Mouse (Mus musculus) intestine, embryonic 15.5 days (tissue): ENCODE data around the gene Olfr382. TPM values are rescaled to one million over a fixed set of nuclear protein-coding genes. Genes with fewer than 3 reads are reported as not detected.
"Not testable (repeated sequence)": the region's sequence is repeated elsewhere in the genome, so short reads cannot be mapped to it uniquely, and the experiment has no call there.

Source experiments
- ATAC-seq: fragments of 200-750 bp; cut with Nextera tagmentation; 2 replicates; pipeline ENCODE4 v1.8.0; 2017; ENCODE audit warnings: moderate TSS enrichment, moderate library complexity
- H3K27ac ChIP-seq: fragments of 300-500 bp; sonication (generic); 2 replicates; pipeline ENCODE4 v1.5.1; 2015; ENCODE audit warnings: mild to moderate bottlenecking, inconsistent platforms
- H3K27me3 ChIP-seq: fragments of 300-500 bp; sonication (generic); replicated peaks from 2 replicates; pipeline ENCODE4 v1.6.1; 2015; ENCODE audit warnings: inconsistent platforms
- H3K36me3 ChIP-seq: fragments of 300-500 bp; sonication (generic); 2 replicates; pipeline ENCODE4 v1.6.1; 2015; ENCODE audit warnings: inconsistent platforms
- H3K4me1 ChIP-seq: fragments of 300-500 bp; sonication (generic); replicated peaks from 2 replicates; pipeline ENCODE4 v1.6.1; 2015; ENCODE audit warnings: inconsistent platforms
- H3K4me2 ChIP-seq: fragments of 300-500 bp; sonication (generic); replicated peaks from 2 replicates; pipeline ENCODE4 v1.6.1; 2015; ENCODE audit warnings: mild to moderate bottlenecking, inconsistent platforms
- H3K4me3 ChIP-seq: fragments of 300-500 bp; sonication (generic); replicated peaks from 2 replicates; pipeline ENCODE4 v1.5.1; 2015; ENCODE audit warnings: inconsistent platforms
- H3K9ac ChIP-seq: fragments of 300-500 bp; sonication (generic); 2 replicates; pipeline ENCODE4 v1.6.1; 2015; ENCODE audit warnings: inconsistent platforms
- H3K9me3 ChIP-seq: fragments of 300-500 bp; sonication (generic); 2 replicates; pipeline ENCODE4 v1.6.1; 2016; ENCODE audit warnings: inconsistent platforms
- WGBS: fragments of 180-500 bp; shearing (Covaris S2); methylation state at CpG from one replicate; pipeline ENCODE4 v1.1.7; 2015; 5-methylcytosine and 5-hydroxymethylcytosine counted together
- polyA plus RNA-seq: library from polyadenylated mRNA; unstranded; fragments of >200 nt; fragmentation: Nextera tagmentation; extraction: Ambion mirVana; gene quantifications from 2 replicates; pipeline ENCODE4 v1.2.1, GENCODE M21; 2015

The Olfr382 gene
- polyA plus RNA-seq = not detected in 2 replicates

DNA sequence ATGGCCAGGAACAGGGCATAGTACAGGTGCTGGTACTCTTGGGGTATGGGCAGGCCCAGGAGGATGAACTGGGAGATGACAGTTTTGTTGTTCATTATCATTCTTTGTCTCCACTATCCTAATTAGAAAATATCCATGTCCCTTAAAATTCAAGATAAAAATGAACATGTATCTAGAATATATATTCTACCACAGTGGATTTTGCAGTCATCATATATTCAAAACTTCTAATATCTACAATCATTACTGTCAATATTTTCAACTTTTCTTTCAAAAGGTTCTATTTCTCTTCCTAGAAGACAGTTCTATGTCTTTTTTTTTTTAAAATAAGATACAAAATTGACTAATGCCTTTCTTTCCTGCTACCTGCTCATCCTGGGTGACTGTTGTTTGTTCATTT, at the start of gene Olfr382:
TSS of gene Olfr382 (minus strand) at position 101 of the 400 bp plus-strand sequence.
- Histone ChIP-seq H3K4me3 (no peak within 1 kb of the TSS), H3K27ac (no peak within 1 kb of the TSS), H3K4me2 (no peak within 1 kb of the TSS), H3K27me3 (no peaks in the 10 kb centered on the region), H3K36me3 (no peaks in the 10 kb centered on the region), H3K9me3 (no peaks in the 10 kb centered on the region), H3K9ac (no peak within 1 kb of the TSS), H3K4me1 (no peaks in the 10 kb centered on the region)
- no peak for ATAC-seq

DNA sequence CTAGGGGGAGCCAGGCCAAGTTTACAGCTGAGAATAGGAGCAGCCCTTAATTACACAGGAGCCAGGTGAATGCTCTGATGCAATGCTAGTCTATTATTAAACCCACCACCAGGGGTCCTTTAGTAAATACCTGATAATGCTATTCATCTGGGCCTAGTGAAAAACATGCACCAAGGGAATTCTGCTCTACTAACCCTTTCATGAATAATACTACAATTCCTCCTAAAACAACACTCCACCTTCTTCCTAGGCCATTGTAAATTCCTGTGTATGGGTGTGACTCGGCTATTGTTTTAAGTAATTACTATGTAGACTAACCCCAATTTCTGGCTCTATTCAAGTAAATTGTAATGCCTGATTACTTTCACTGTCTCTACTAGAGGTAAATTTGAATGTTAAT, 12.0 kb upstream of the Olfr382 start:
- not testable (repeated sequence) for H3K9ac ChIP-seq, H3K27me3 ChIP-seq, H3K27ac ChIP-seq, ATAC-seq, H3K4me2 ChIP-seq, H3K9me3 ChIP-seq, H3K36me3 ChIP-seq, H3K4me3 ChIP-seq, H3K4me1 ChIP-seq
- 78% methylated on average over 1 of the region's 1 CpGs for WGBS

DNA sequence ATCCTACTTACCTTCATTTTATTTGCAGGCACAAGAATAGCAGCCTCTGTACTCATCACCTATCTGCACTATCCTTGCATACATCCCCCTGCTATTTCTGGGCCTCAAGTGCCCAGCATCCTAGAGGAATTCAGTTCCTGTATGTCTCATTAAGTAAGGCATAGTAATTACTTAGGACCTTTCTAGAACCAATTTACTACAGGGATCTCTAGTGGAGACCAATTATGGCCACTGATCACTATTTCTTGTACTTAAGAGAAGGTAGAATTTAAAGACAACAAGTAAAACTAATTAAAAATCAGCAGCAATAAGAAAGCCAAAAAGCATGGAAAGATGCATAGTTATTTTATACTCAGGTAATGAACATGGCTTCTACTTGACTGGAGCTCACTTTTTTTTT, 25.5 kb downstream of the Olfr382 start, which contains the start of gene Olfr381:
TSS of gene Olfr381 (minus strand) at position 101 of the 400 bp plus-strand sequence.
- Histone ChIP-seq H3K4me3 (no peak within 1 kb of the TSS), H3K9ac (no peak within 1 kb of the TSS), H3K27ac (no peak within 1 kb of the TSS), H3K36me3 (no peaks in the 10 kb centered on the region), H3K9me3 (no peaks in the 10 kb centered on the region), H3K4me1 (no peaks in the 10 kb centered on the region), H3K27me3 (no peaks in the 10 kb centered on the region), H3K4me2 (no peak within 1 kb of the TSS)
- no peak for ATAC-seq

Other genes starting within 250 kb of the Olfr382 start
- gene Trpv3, start 249.8 kb downstream of the Olfr382 start, polyA plus RNA-seq = 0.04 and 0.10 TPM in 2 replicates
- 0.94 and 1.3 TPM in 2 replicates for gene Aspa, start 187.6 kb downstream of the Olfr382 start, polyA plus RNA-seq
- gene Gm49340, start 187.5 kb downstream of the Olfr382 start, polyA plus RNA-seq = not detected in 2 replicates
- 0.18 and 0.47 TPM in 2 replicates for gene Spata22, start 187.5 kb downstream of the Olfr382 start, polyA plus RNA-seq
- gene Olfr20, start 166.4 kb downstream of the Olfr382 start, polyA plus RNA-seq = not detected in 2 replicates
- gene Olfr376, start 146.0 kb downstream of the Olfr382 start, polyA plus RNA-seq = not detected in 2 replicates
- gene Olfr1, start 117.6 kb downstream of the Olfr382 start, polyA plus RNA-seq = not detected in 2 replicates
- not detected in 2 replicates for gene Olfr378, start 88.7 kb downstream of the Olfr382 start, polyA plus RNA-seq
- gene Olfr380, start 59.7 kb downstream of the Olfr382 start, polyA plus RNA-seq = not detected in 2 replicates
- gene Olfr381, start 25.6 kb downstream of the Olfr382 start, polyA plus RNA-seq = not detected in 2 replicates
- not detected in 2 replicates for gene Olfr385, start 75.8 kb upstream of the Olfr382 start, polyA plus RNA-seq
- gene Olfr384, start 81.4 kb upstream of the Olfr382 start, polyA plus RNA-seq = not detected in 2 replicates
- gene Zfp735, start 171.6 kb upstream of the Olfr382 start, polyA plus RNA-seq = not detected in 2 replicates